ENCODE assay signal across 25 mouse cellular contexts in genomic region chr14:88842746-88843145, GRCm38 (mm10).
"Had no signal": no experiment of that assay in that cellular context is flagged by ENCODE, and none has a peak within 500 bp of the region (broad histone marks: within the 10 kb centered on the region; RNA-seq: fewer than 3 reads in every experiment).

No protein-coding gene starts in this region.

- ATAC-seq: hindbrain, postnatal 0 days; intestine, embryonic 16.5 days had no signal

- H3K9me3 ChIP-seq: heart, embryonic 13.5 days; heart, embryonic 15.5 days; hindbrain, embryonic 13.5 days; hindbrain, embryonic 15.5 days; kidney, embryonic 15.5 days; limb, embryonic 13.5 days; limb, embryonic 15.5 days had no signal

- H3K4me3 ChIP-seq: heart, adult 2 months; heart, embryonic 13.5 days; heart, embryonic 15.5 days; hindbrain, embryonic 13.5 days; hindbrain, embryonic 15.5 days; kidney, embryonic 15.5 days; limb, embryonic 13.5 days; limb, embryonic 15.5 days had no signal

- H3K9ac ChIP-seq: heart, embryonic 13.5 days; heart, embryonic 15.5 days; hindbrain, embryonic 13.5 days; hindbrain, embryonic 15.5 days; kidney, embryonic 15.5 days; limb, embryonic 13.5 days; limb, embryonic 15.5 days had no signal

- H3K36me3 ChIP-seq: heart, embryonic 13.5 days; heart, embryonic 15.5 days; hindbrain, embryonic 13.5 days; hindbrain, embryonic 15.5 days; kidney, embryonic 15.5 days; limb, embryonic 13.5 days; limb, embryonic 15.5 days had no signal

- DNase-seq: gastrocnemius, postnatal 14 days; gastrocnemius, postnatal 36 days; heart, adult 11 months; heart, adult 2 months; heart, postnatal 14 days; heart, postnatal 36 days; kidney, adult 11 months; kidney, adult 2 months; kidney, adult 9 months; kidney, postnatal 14 days; kidney, postnatal 36 days; layer of hippocampus, adult 9-11 months; layer of hippocampus, postnatal 36 days; left cerebral cortex, postnatal 4 days had no signal

- H3K4me1 ChIP-seq: heart, embryonic 13.5 days; heart, embryonic 15.5 days; hindbrain, embryonic 13.5 days; hindbrain, embryonic 15.5 days; kidney, embryonic 15.5 days; limb, embryonic 13.5 days; limb, embryonic 15.5 days had no signal

- H3K27ac ChIP-seq: heart, adult 2 months; heart, embryonic 13.5 days; heart, embryonic 15.5 days; hindbrain, embryonic 13.5 days; hindbrain, embryonic 15.5 days; hindbrain, postnatal 0 days; kidney, embryonic 15.5 days; kidney, postnatal 0 days; limb, embryonic 13.5 days; limb, embryonic 15.5 days had no signal

- H3K27me3 ChIP-seq: heart, embryonic 13.5 days; heart, embryonic 15.5 days; hindbrain, embryonic 13.5 days; hindbrain, embryonic 15.5 days; kidney, embryonic 15.5 days; limb, embryonic 13.5 days; limb, embryonic 15.5 days had no signal

- H3K4me2 ChIP-seq: heart, embryonic 11.5 days; heart, embryonic 13.5 days; heart, embryonic 15.5 days; hindbrain, embryonic 13.5 days; hindbrain, embryonic 15.5 days; kidney, embryonic 15.5 days; limb, embryonic 13.5 days; limb, embryonic 15.5 days had no signal
